Mouse (Mus musculus): ENCODE data around the gene Ccdc184.

GRCm38 (mm10) chr15:98170365-98170764 is 3.4 kb downstream of the Ccdc184 start:
- TF ChIP-seq CTCF (conservative IDR thresholded peaks at IDR 0.05; ENCODE audit: insufficient read depth, insufficient read length, low read depth, low read length), result no peak
- TF ChIP-seq POLR2A (IDR thresholded peaks at IDR 0.05; ENCODE audit: low read depth, low read length), result no peak
